Mouse (Mus musculus): ENCODE data around the gene Slc1a2. TPM values are rescaled to one million over a fixed set of nuclear protein-coding genes. Genes with fewer than 3 reads are reported as not detected.

Slc1a2 gene
- 14.5 TPM for polyA plus RNA-seq (2014; fragmentation: Illumina TruSeq; extraction: RNeasy Lipid Tissue Mini Kit (QIAGEN cat#74804); ENCODE audit: low read depth, low replicate concordance)

GRCm38 (mm10) chr2:102658163-102658660 lies at the start of gene Slc1a2:
TSS of gene Slc1a2 (plus strand) at chr2:102658659.

Other genes with a start within 250 kb of the Slc1a2 start
- gene Fjx1, start 206.2 kb upstream of the Slc1a2 start, polyA plus RNA-seq (2014; fragmentation: Illumina TruSeq; extraction: RNeasy Lipid Tissue Mini Kit (QIAGEN cat#74804); ENCODE audit: low read depth, low replicate concordance) = 0.18 TPM
- gene Pamr1, start 108.6 kb upstream of the Slc1a2 start, polyA plus RNA-seq (2014; fragmentation: Illumina TruSeq; extraction: RNeasy Lipid Tissue Mini Kit (QIAGEN cat#74804); ENCODE audit: low read depth, low replicate concordance) = 0.66 TPM
- 0.15 TPM for gene Cd44, start 243.0 kb downstream of the Slc1a2 start, polyA plus RNA-seq (2014; fragmentation: Illumina TruSeq; extraction: RNeasy Lipid Tissue Mini Kit (QIAGEN cat#74804); ENCODE audit: low read depth, low replicate concordance)